Mouse (Mus musculus) NIH3T3 (cell line): Measurements from ENCODE around the gene Dennd1b.
A peak's percentile ranks its signal among the peaks of the same experiment; 100 is the strongest.

Source experiments
- DNase-seq: peaks from one replicate; pipeline ENCODE4 v3.0.0-alpha.2; 2012; ENCODE audit warnings: low read depth

Dennd1b gene

DNA sequence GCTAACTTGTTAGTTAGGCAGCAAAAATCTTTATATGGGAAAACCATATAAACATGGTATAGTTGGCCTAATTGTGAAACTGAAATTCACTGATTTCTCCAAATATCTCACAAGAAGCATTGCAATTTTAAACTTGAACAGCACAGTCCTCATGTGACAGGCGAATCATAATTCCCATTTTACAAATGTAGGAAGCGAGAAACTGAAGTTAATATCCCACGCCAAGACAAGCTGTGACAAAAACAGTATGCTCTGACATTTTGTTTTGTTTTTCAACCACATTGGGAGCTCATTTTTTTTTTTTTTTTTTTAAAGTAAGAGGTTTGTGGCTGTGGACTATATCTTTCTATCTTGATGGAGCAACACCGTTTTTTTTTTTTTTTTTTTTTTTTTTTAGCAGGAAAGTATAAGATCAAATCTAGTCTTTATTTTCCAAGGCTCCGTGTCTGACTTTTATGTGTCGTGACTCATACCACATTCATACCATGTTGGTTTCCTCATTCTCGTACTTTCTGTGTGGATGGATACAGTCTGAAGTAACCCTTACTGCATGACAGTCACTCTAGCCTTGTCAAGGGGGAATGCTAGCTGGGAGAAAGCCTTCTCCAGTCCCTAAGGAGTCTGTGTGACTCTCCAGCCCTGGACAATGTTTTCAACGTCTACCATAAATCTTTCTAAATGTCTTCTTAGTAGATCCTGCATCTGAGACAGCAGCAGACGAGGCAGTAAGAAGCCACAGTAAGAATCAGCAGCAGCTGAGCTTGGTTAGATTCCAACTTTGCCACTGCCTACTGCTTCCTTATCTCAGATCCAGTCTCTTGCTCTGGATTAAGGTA lies 751 bp upstream of the Dennd1b start:
- peak; percentile 54 for DNase-seq

- peak; percentile 67 for DNase-seq
These were observed 728 bp downstream of the Dennd1b start for GRCm38 (mm10) chr1:138963868-138964458.

DNA sequence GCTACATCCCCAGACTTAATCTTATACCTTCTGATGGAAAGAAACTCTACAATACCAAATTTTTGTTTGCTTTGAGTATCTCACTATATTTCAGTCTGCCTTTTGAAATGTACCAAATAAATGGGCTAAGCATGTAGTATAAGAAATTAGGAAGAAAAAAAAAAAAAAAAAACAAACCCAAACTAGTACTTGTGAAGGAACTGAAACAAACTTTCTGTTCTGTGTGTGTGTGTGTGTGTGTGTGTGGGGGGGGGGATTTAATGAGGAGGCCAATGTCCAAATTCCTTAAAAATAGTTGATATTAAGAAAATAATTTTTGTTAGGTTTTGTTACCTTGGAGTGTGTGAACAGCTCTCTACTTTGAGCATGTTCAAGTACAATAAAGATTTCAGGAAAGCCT lies 1.8 kb downstream of the Dennd1b start:
- DNase-seq, result no peak

DNA sequence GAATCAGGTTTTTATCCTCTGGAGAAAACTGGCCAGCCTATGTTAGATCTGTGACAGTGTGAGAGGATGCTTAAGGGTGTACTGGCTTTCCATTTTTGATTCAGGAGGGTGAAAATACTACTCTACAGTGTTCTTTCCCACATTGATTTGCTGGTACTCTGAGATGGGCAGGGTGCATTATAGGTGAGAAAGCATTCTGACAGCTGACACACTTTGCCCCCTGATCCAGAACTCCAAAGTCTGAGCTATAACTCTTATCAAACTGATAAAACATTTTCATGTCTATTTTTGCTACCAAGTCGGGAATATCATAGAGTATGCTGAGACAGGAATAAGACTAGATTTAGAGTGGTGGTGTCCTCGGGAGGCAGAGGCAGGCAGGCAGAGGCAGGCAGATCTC lies 2.3 kb downstream of the Dennd1b start:
- no peak for DNase-seq

GRCm38 (mm10) chr1:138967450-138967849 lies 4.2 kb downstream of the Dennd1b start:
- no peak for DNase-seq

GRCm38 (mm10) chr1:138970053-138970452 lies 6.8 kb downstream of the Dennd1b start:
- DNase-seq, result no peak

DNA sequence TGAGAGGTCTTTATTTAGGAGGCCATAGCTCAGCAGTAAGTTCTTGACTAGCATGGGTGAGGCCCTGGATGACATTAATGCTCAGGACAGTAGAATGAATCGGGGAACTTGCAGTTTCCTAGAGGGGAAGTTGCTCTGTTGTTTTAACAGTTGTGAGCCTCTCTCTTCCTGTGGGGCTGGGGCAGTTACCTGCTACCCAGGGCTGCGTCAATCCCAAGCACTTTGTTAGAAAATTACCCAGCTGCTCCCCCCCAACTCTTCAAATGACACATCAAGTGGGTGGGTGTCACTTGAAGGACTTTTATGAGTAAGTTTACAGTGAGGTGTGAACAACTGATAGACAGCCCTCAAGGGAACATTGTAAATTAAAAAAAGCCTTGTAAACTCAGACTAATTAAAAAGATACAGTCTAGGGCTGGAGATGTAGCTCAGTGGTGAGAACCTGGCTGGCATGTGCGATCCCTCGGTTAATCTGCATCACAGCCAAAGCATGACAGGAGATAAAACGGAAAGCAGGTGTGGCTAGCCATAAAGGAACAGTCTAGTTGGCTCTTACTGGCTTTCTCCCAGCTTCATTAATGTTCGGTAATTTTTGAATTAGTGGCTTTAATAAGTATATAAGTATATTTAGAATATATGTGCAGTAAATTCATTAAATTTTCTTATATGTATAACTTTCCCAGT lies 10.4 kb downstream of the Dennd1b start:
- no peak for DNase-seq

DNA sequence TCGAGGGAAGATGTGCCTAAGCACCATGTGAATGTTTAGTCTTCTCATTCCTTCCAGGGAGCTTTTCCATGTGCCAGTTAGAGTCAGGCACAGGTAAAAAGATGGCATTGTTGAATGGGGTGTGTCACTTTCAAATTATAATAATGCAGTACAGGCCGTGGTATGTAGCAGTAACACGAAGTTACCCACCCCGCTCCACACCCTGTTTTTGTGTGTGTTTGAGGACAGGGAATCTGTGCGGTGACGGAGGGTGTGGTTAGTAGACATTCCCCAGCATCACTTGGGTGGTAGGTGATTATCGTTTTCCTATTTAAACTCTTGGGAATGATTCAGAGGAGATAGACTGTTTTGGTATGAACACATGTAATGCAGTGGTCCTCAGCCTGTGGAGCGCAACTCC lies 11.6 kb downstream of the Dennd1b start:
- DNase-seq, result no peak

- DNase-seq, result no peak
These were observed 12.7 kb downstream of the Dennd1b start for GRCm38 (mm10) chr1:138975945-138976344.

DNA sequence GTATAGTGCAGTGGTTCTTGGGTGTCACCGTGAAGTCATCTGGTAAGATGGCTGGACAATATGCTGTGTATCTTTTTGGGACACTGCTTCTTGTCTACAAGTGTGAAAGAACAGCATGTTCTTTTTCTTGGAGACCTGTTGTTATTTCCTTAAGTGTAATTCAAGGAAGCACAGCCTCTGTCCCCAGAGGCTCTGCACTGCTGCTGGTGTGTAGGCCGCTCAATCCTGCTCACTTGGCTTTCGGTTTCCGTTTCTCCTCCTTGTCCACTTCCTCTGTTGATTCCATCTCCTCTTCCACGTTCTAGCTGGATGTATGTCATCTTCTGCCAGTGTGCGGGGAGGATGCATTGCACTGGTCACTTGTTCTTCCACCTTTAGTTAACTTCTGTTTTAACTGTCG lies 19.0 kb downstream of the Dennd1b start:
- DNase-seq, result no peak

- no peak for DNase-seq
These were observed 19.4 kb downstream of the Dennd1b start for GRCm38 (mm10) chr1:138982611-138983010.

- no peak for DNase-seq
These were observed 19.8 kb downstream of the Dennd1b start for GRCm38 (mm10) chr1:138983064-138983463.

- DNase-seq, result peak; percentile 82
These were observed 20.2 kb downstream of the Dennd1b start for GRCm38 (mm10) chr1:138983465-138983864.

DNA sequence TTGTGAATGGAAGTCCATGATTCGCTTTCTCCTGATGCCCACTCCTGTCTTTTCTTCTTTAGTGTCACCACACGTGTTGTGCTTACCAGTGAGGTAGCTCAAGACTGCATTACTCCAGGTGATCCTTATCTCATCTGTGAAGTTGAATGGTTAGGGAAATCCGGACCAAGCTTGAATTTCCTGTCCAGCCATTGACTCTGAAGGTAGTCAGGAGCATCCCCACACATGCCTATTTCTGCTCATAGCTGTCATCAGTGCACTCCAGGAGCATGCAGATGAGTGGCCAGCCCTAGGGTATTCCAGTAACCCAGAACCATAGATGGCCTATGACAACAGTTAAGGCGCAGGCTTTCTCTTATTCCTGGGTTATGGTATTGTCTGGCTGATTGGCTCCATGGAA lies 20.9 kb downstream of the Dennd1b start:
- no peak for DNase-seq

- DNase-seq, result peak; percentile 35
These were observed 29.3 kb downstream of the Dennd1b start for GRCm38 (mm10) chr1:138992384-138993138.

DNA sequence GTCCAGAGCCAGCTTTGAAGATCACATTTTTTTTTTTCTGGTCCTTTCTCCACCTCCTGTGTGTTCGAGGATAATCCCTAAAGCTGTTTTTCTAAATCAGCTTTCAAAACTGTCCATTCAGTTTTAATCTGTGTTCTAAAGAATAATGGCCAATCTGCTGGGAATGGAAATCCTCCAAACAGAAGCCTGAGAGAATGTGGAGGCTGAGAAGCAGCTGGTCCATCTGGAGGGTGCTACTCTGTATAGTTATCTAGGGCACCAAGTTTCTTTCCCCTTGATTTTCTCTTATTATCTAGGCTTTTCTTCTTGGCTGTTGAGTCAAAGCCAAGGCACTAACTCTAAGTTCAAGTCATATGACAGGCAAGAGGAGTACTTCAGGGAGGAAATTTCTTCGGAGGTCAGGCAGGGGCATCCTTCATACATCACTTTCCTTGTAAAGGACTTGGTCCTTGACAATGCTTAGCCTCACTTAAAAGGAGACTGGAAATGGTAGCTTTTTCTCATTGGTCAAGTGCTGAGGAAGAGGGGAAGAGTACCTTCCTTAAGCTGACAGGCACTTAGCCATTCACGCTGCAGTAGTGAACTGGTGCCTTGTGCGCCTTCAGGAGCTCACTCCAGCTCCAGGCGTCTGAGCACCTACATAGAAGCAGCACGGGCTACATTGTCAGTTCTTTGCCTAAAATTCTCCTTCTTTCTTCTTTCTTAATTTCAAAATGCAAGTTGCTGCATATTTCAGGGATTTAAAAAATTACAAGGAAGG lies 32.6 kb downstream of the Dennd1b start:
- no peak for DNase-seq

- no peak for DNase-seq
These were observed 33.4 kb downstream of the Dennd1b start for GRCm38 (mm10) chr1:138996663-138997062.

- DNase-seq, result no peak
These were observed 37.6 kb downstream of the Dennd1b start for GRCm38 (mm10) chr1:139000675-139001379.

DNA sequence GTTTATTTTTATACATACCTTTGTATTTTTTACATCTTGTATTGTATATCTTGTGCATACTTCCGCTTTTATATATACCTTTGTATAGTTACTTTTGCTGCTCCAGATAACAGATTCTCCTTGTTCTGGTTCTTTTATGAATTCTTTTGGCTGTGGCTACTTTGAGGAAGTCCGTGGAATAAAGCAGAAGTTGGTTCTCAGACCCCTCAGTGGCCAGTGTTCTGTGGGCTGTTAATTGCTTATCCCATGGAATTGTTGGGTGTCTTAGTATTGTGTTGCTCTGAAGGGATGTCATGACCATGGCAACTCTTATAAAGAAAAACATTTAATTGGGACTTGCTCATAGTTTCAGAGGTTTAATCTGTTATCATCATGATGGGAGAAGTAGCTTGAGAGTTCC lies 40.3 kb downstream of the Dennd1b start:
- DNase-seq, result no peak

GRCm38 (mm10) chr1:139006000-139006399 lies 42.8 kb downstream of the Dennd1b start:
- no peak for DNase-seq

GRCm38 (mm10) chr1:139007475-139007874 lies 44.2 kb downstream of the Dennd1b start:
- no peak for DNase-seq
